Mouse (Mus musculus) kidney, embryonic 14.5 days (tissue): ENCODE data around the gene Erp44. TPM values are rescaled to one million over a fixed set of nuclear protein-coding genes. Genes with fewer than 3 reads are reported as not detected.

Experiments
- ATAC-seq: fragments of 200-750 bp; cut with Nextera tagmentation; 2 replicates; pipeline ENCODE4 v1.8.0; 2017; ENCODE audit warnings: moderate number of reproducible peaks, mild to moderate bottlenecking, moderate TSS enrichment, moderate library complexity; ENCODE audit not compliant: low FRiP score, low TSS enrichment
- H3K27ac ChIP-seq: fragments of 300-500 bp; sonication (generic); 2 replicates; pipeline ENCODE4 v1.5.1; 2014; ENCODE audit warnings: low read depth, mild to moderate bottlenecking, low read length, moderate library complexity, mixed read lengths
- H3K27me3 ChIP-seq: fragments of 300-500 bp; sonication (generic); 2 replicates; pipeline ENCODE4 v1.6.1; 2014; ENCODE audit warnings: mild to moderate bottlenecking, low read length; ENCODE audit not compliant: control insufficient read depth, insufficient read depth
- H3K36me3 ChIP-seq: fragments of 300-500 bp; sonication (generic); 2 replicates; pipeline ENCODE4 v1.6.1; 2014; ENCODE audit warnings: low read length, mixed read lengths; ENCODE audit not compliant: control insufficient read depth, insufficient read depth
- H3K4me1 ChIP-seq: fragments of 300-500 bp; sonication (generic); 2 replicates; pipeline ENCODE4 v1.6.1; 2014; ENCODE audit warnings: low read length, mixed read lengths; ENCODE audit not compliant: control insufficient read depth, insufficient read depth
- H3K4me2 ChIP-seq: fragments of 300-500 bp; sonication (generic); replicated peaks from 2 replicates; pipeline ENCODE4 v1.6.1; 2014; ENCODE audit warnings: low read depth, mild to moderate bottlenecking, low read length
- H3K4me3 ChIP-seq: fragments of 300-500 bp; sonication (generic); 2 replicates; pipeline ENCODE4 v1.5.1; 2014; ENCODE audit warnings: mild to moderate bottlenecking, low read length
- H3K9ac ChIP-seq: fragments of 300-500 bp; sonication (generic); 2 replicates; pipeline ENCODE4 v1.6.1; 2014; ENCODE audit warnings: low read depth, mild to moderate bottlenecking, low read length, moderate library complexity
- H3K9me3 ChIP-seq: fragments of 300-500 bp; sonication (generic); 2 replicates; pipeline ENCODE4 v1.6.1; 2016; ENCODE audit warnings: low read length; ENCODE audit not compliant: control insufficient read depth
- WGBS: fragments of 180-500 bp; shearing (Covaris S2); extraction: QIAGEN DNeasy Blood & Tissue Kit; methylation state at CpG from one replicate; pipeline ENCODE4 v1.1.7; 2014; 5-methylcytosine and 5-hydroxymethylcytosine counted together
- polyA plus RNA-seq: library from polyadenylated mRNA; unstranded; fragments of >200 nt; fragmentation: Nextera tagmentation; extraction: Ambion mirVana; gene quantifications from 2 replicates; pipeline ENCODE4 v1.2.1, GENCODE M21; 2014

Erp44 gene
- polyA plus RNA-seq, 1 experiment from 2014 or later: 79.4 TPM

DNA sequence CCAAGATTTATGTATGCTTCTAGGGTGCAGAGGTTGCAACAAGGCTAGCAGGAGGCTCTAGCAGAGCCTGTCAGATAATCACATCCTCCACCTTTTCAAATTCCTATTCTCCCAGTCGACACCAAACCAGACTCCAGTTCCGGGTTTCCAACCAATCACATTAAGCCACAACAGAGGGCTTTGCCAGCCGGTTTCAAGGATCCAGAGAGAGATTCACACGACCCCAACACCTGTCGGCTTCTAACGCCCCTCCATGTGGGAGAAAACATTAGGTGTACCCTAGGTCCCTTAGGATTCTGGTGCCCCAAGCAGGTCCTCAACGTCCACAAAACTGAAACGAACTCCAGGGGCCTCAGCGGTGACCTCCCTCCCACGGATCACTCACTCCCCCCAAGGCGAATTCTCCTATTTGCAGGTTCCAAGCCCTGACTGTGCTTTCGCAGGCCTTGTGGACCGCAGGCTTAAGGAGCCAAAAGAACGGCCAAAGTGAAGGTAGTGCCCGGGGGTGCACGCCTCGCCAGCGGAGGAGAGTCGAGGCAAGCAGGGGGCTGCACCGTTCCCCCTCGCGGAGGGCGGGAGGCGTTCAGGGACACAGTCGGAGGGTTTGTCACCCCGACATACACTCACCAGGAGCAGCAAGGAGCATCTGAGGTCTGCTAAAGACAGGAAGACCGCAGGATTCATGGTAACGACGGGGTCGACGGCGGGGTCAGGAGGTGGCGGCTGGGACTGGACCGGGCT, 431 bp downstream of the Erp44 start:
- Histone ChIP-seq H3K36me3 (no peaks in the 10 kb centered on the region), H3K4me1 (peaks cover 6% of the 10 kb centered on the region), H3K4me3 (peak overlapping the region; percentile 73), H3K9me3 (no peaks in the 10 kb centered on the region), H3K27me3 (no peaks in the 10 kb centered on the region), H3K9ac (peak overlapping the region; percentile 86), H3K27ac (peak overlapping the region; percentile 18; the same call in 1 of the 2 replicates), H3K4me2 (peak overlapping the region; percentile 67)
- ATAC-seq: peak; percentile 58; the same call in 1 of the 2 replicates
- under 1% methylated on average over 34 of the region's 34 CpGs for WGBS

DNA sequence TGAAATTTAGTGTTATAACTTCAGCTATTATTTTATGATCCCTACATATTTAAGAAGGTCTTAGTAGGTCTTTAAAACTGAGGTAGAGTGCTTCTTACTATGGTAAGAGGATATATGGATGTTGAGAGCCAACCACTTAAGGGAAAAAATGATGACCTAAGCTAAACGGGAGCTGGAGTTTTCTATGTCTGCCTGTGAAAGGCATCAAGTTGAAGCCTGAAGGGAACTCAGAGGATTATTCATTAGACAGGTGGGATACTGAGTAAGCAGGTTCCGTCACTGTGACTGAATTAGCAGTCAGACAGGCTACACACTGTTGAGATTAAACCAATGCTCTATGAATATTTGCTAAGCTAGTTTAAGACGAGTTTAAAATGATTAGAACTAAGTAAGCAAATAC, 2.3 kb downstream of the Erp44 start:
- 82% methylated on average over 3 of the region's 3 CpGs for whole genome bisulfite sequencing
- Histone ChIP-seq H3K4me2 (no peak overlapping the region), H3K4me1 (peaks cover 6% of the 10 kb centered on the region), H3K36me3 (no peaks in the 10 kb centered on the region), H3K9me3 (no peaks in the 10 kb centered on the region), H3K4me3 (no peak overlapping the region), H3K27ac (no peak overlapping the region), H3K9ac (no peak overlapping the region), H3K27me3 (no peaks in the 10 kb centered on the region)
- no peak for ATAC-seq

DNA sequence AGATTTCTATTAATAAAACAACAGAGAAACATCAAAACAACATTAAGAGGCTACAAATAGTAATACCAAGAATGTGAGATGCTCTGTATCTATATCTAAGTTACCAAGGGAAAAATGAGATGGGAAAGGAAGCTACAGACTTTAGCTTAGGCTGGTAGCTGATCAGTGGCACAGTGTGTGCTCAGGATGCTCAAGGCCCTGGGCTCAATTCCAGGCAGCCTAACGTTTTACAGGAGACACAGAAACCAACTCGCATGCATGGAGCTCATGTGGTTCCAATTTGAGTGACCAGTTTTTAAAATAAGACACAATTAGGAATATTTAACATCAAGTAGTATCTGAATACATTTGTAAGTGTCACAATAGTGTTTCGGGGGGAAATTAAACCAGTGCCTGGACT, 3.6 kb downstream of the Erp44 start:
- H3K36me3 ChIP-seq: no peaks in the 10 kb centered on the region
- no peak for ATAC-seq
- H3K4me1 ChIP-seq: peaks cover 6% of the 10 kb centered on the region
- WGBS: 85% methylated on average over 3 of the region's 3 CpGs
- H3K4me3 ChIP-seq: no peak overlapping the region
- H3K27me3 ChIP-seq: no peaks in the 10 kb centered on the region
- no peak overlapping the region for H3K9ac ChIP-seq
- no peak overlapping the region for H3K27ac ChIP-seq
- no peaks in the 10 kb centered on the region for H3K9me3 ChIP-seq
- H3K4me2 ChIP-seq: no peak overlapping the region

DNA sequence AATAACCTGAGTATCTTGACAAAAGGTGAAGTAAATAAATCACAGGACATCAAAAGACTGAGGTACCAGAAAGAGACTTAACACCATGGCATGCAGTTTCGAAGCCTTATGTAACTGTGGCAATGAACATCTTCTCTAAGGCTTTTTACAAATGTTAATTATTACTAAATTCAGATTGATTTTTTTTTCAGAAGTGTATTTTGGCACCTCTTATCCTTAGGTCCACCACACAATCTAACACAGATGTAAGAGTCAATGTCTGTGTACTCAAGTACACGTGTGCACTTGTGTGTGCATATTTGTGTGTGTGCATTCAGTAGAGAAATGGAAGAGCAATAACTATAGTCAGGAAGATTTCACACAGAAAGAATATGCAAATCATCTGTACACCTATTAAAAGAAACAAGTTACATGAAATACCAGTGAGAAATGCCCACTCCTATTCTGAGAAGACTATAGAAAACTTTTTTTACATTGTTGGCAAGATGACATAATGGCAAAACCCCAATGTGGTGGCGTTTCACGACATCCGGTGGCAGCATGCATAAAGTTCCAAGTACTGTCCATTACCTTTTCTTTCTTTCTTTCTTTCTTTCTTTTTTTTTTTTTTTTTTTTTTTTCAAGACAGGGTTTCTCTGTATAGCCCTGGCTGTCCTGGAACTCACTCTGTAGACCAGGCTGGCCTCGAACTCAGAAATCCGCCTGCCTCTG, 6.1 kb downstream of the Erp44 start:
- WGBS: 95% methylated on average over 7 of the region's 7 CpGs
- Histone ChIP-seq H3K36me3 (no peaks in the 10 kb centered on the region), H3K27ac (no peak overlapping the region), H3K4me3 (no peak overlapping the region), H3K9ac (no peak overlapping the region), H3K27me3 (no peaks in the 10 kb centered on the region), H3K4me2 (no peak overlapping the region), H3K9me3 (no peaks in the 10 kb centered on the region), H3K4me1 (0 out of 2 replicates have a peak, but pooled peaks cover under 1% of the 10 kb centered on the region)
- no peak for ATAC-seq

DNA sequence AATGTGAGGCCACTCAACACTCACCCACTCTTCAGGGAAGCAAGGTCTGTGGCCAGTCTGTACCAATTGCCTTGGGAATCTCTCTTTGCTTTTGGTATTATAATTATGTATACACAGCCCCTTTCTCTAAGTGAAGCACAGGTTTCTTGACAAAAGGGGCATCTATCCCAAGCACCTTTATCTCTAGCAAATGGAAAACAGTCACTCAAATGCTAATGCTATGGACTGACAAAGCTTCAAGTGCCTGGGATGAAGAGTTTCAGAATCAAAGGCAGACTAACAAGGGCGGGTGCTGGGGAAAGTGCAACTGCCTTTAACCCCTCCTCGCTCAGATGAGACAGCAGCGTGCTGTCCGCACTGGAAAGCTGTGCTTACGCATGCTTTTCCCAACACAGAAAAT, 7.5 kb downstream of the Erp44 start:
- WGBS: 60% methylated on average over 5 of the region's 5 CpGs
- no peak for ATAC-seq
- no peaks in the 10 kb centered on the region for H3K27me3 ChIP-seq

DNA sequence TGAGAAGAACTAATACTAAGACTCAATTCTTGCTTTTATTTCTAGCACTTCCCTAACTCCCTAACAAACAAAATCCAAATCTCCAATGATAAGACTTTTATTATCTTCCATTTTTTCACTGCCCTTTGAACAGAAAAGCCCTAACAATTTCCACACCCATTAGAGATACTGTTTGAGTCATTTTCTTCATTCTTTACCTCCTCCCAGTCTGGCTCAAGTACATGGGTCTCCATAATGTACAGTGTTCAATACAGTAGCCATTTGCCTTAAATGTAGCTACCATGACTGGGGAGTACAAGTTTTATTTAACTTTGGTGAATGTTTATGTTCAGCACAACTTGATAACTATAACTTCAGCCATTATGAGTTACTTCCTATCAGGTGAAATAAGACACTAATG, 8.8 kb downstream of the Erp44 start:
- H3K36me3 ChIP-seq: no peaks in the 10 kb centered on the region
- no peak overlapping the region for H3K9ac ChIP-seq
- H3K4me2 ChIP-seq: no peak overlapping the region
- H3K9me3 ChIP-seq: no peaks in the 10 kb centered on the region
- H3K4me1 ChIP-seq: no peaks in the 10 kb centered on the region
- H3K27me3 ChIP-seq: no peaks in the 10 kb centered on the region
- ATAC-seq: no peak
- no peak overlapping the region for H3K27ac ChIP-seq
- H3K4me3 ChIP-seq: no peak overlapping the region

More for the DNA sequence above, 7.5 kb downstream of the Erp44 start:
- Histone ChIP-seq H3K4me3 (no peak overlapping the region), H3K9ac (no peak overlapping the region), H3K9me3 (no peaks in the 10 kb centered on the region), H3K4me1 (no peaks in the 10 kb centered on the region), H3K4me2 (no peak overlapping the region), H3K27ac (no peak overlapping the region), H3K36me3 (no peaks in the 10 kb centered on the region)

DNA sequence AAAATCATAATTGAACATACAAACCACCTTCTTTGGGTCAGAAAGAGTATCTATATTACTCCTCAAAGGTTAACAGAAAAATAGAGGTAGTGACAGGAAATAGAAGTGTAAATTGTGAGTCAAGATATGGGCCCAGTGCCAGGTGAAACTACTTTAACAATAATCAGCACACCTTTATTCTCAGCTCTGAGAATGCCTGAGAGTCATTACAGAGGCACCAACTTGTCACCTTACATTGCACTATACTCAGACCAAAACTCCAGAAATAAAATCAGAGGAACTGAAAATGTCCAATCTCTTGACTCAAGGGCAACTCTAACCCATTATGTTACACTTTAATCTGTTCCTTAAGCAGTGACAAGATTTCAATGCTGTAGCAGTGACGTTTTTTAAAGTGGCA, 11.2 kb downstream of the Erp44 start:
- H3K4me2 ChIP-seq: no peak overlapping the region
- H3K27me3 ChIP-seq: no peaks in the 10 kb centered on the region
- H3K4me3 ChIP-seq: no peak overlapping the region
- no peaks in the 10 kb centered on the region for H3K4me1 ChIP-seq
- H3K36me3 ChIP-seq: no peaks in the 10 kb centered on the region
- WGBS: 89% methylated on average over 1 of the region's 1 CpGs
- no peaks in the 10 kb centered on the region for H3K9me3 ChIP-seq
- H3K27ac ChIP-seq: no peak overlapping the region
- no peak overlapping the region for H3K9ac ChIP-seq
- ATAC-seq: no peak

DNA sequence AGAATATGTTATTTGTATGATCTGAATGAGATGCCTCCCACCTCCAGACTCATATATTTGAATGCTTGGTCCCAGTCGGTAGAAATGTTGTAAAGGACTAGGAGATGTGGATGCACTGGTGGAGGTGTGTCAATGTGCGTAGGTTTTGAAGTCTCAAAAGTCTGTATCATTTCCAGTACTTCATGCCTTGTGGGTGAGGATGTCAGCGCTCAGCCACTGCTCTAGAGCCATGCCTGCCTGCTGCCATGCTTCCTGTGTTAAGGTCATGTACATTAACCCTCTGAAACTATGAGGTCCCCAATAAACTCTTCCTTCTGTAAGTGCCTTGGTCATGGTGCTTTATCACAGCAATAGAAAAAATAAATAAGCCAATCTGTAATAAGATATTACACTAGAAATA, 11.7 kb downstream of the Erp44 start:
- Histone ChIP-seq H3K4me2 (no peak overlapping the region), H3K9ac (no peak overlapping the region), H3K4me3 (no peak overlapping the region), H3K4me1 (no peaks in the 10 kb centered on the region), H3K27ac (no peak overlapping the region), H3K9me3 (no peaks in the 10 kb centered on the region), H3K36me3 (no peaks in the 10 kb centered on the region), H3K27me3 (no peaks in the 10 kb centered on the region)
- ATAC-seq: no peak
- WGBS: 86% methylated on average over 3 of the region's 3 CpGs

DNA sequence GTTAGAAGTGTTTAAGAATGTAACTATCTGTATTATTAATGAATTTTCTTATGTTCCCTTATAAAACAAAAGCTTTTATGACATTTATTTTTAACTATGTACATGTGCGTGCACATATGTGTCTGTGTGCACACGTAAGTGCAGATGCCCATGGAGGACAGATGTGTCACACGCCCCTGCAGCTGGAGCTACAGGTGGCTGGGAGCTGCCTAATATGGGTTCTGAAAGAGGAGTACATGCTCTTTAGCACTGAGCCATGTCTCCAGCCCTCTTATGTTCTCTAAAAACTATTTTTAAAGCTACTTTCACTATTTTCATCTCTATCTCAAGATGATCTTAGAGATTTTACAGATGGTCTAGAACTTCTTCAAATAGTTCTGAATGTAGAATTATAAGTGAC, 21.3 kb downstream of the Erp44 start:
- Histone ChIP-seq H3K27me3 (no peaks in the 10 kb centered on the region), H3K36me3 (no peaks in the 10 kb centered on the region), H3K9ac (no peak overlapping the region), H3K9me3 (no peaks in the 10 kb centered on the region), H3K4me1 (no peaks in the 10 kb centered on the region), H3K27ac (no peak overlapping the region), H3K4me3 (no peak overlapping the region), H3K4me2 (no peak overlapping the region)
- 98% methylated on average over 3 of the region's 3 CpGs for WGBS
- no peak for ATAC-seq
